Mouse (Mus musculus) CH12.LX (cell line): Measurements from ENCODE around the gene Mrpl33. TPM values are rescaled to one million over a fixed set of nuclear protein-coding genes. Genes with fewer than 3 reads are reported as not detected.

Source experiments
- DNase-seq: peaks from one replicate; pipeline ENCODE4 v3.0.0-alpha.2; 2013; ENCODE audit errors: extremely low read depth
- H3K27ac ChIP-seq: 2 replicates; pipeline ENCODE4 v1.5.1; 2012; ENCODE audit warnings: low read depth, mild to moderate bottlenecking, control low read depth, moderate library complexity; ENCODE audit not compliant: insufficient read depth
- H3K27me3 ChIP-seq: replicated peaks from 2 replicates; pipeline ENCODE3; 2012; ENCODE audit warnings: inconsistent platforms
- H3K36me3 ChIP-seq, 2 experiments: replicated peaks in 1 of 2; 2 replicates each; pipeline versions ENCODE3 to v1.6.1; 2012; ENCODE audit warnings: inconsistent platforms in 1 of 2, low read length in 1 of 2, mild to moderate bottlenecking in 1 of 2, mixed read lengths in 1 of 2, moderate library complexity in 1 of 2; ENCODE audit not compliant: control insufficient read depth in 1 of 2, insufficient read depth in 1 of 2
- H3K4me1 ChIP-seq, 2 experiments: 2 replicates each; pipeline ENCODE4 v1.6.1; 2012; ENCODE audit warnings: inconsistent platforms in 1 of 2, moderate library complexity in 1 of 2; ENCODE audit not compliant: insufficient read depth in 2 of 2, control insufficient read depth in 1 of 2
- H3K4me2 ChIP-seq: 2 replicates; pipeline ENCODE4 v1.6.1; 2012; ENCODE audit warnings: low read depth, mild to moderate bottlenecking, control low read depth; ENCODE audit not compliant: poor library complexity, insufficient read depth, severe bottlenecking
- H3K4me3 ChIP-seq, 3 experiments: fragments of 150-350 bp in 1 of 3; sonication (generic) in 1 of 3; replicated peaks in 1 of 3; 2 replicates each; pipeline versions ENCODE3 to v1.5.1; 2011 to 2012; ENCODE audit warnings: low read depth in 2 of 3, low read length in 2 of 3, mild to moderate bottlenecking in 2 of 3, moderate library complexity in 2 of 3, control low read depth in 1 of 3, improper control_type of control experiment in 1 of 3, inconsistent platforms in 1 of 3, mixed read lengths in 1 of 3; ENCODE audit not compliant: poor library complexity in 1 of 3
- H3K79me2 ChIP-seq: replicated peaks from 2 replicates; pipeline ENCODE4 v1.6.1; 2012; ENCODE audit warnings: mild to moderate bottlenecking, moderate library complexity; ENCODE audit not compliant: control insufficient read depth, poor library complexity, insufficient read depth, severe bottlenecking; ENCODE audit errors: extremely low read depth
- H3K9ac ChIP-seq: 2 replicates; pipeline ENCODE4 v1.6.1; 2012; ENCODE audit warnings: low read depth, mild to moderate bottlenecking, control low read depth, moderate library complexity; ENCODE audit not compliant: insufficient read depth
- H3K9me3 ChIP-seq: replicated peaks from 2 replicates; pipeline ENCODE3; 2012; ENCODE audit warnings: low read length, inconsistent platforms, mixed read lengths
- BHLHE40 ChIP-seq: IDR thresholded peaks from 2 replicates; pipeline ENCODE4 v1.6.1; 2011; ENCODE audit warnings: mild to moderate bottlenecking, low read depth, low read length, improper control_type of control experiment
- CHD1 ChIP-seq: IDR thresholded peaks from 2 replicates; pipeline ENCODE4 v1.6.1; 2012; ENCODE audit warnings: low read depth, low read length, improper control_type of control experiment, inconsistent platforms
- CHD2 ChIP-seq: IDR thresholded peaks from 2 replicates; pipeline ENCODE4 v1.6.1; 2011; ENCODE audit warnings: low read length, improper control_type of control experiment
- CTCF ChIP-seq, 2 experiments: IDR thresholded peaks in 1 of 2; conservative IDR thresholded peaks in 1 of 2; 2 replicates each; pipeline ENCODE4 v1.5.1; 2011 to 2012; ENCODE audit warnings: low read depth in 2 of 2, low read length in 2 of 2, improper control_type of control experiment in 1 of 2, inconsistent platforms in 1 of 2, mild to moderate bottlenecking in 1 of 2, moderate library complexity in 1 of 2
- ELF1 ChIP-seq: IDR thresholded peaks from 2 replicates; pipeline ENCODE4 v1.6.1; 2014; ENCODE audit warnings: low read depth, mild to moderate bottlenecking, inconsistent platforms, low read length, improper control_type of control experiment
- EP300 ChIP-seq: IDR thresholded peaks from 2 replicates; pipeline ENCODE4 v1.6.1; 2011; ENCODE audit warnings: low read length, improper control_type of control experiment
- IRF4 ChIP-seq: IDR thresholded peaks from 2 replicates; pipeline ENCODE4 v1.6.1; 2014; ENCODE audit warnings: low read depth, mild to moderate bottlenecking, inconsistent platforms, low read length, improper control_type of control experiment
- JUND ChIP-seq: conservative IDR thresholded peaks from 2 replicates; pipeline ENCODE4 v1.6.1; 2011; ENCODE audit warnings: low read depth, low read length, improper control_type of control experiment
- MAZ ChIP-seq: IDR thresholded peaks from 2 replicates; pipeline ENCODE4 v1.6.1; 2012; ENCODE audit warnings: low read depth, mild to moderate bottlenecking, inconsistent platforms, low read length, improper control_type of control experiment, moderate library complexity
- MEF2A ChIP-seq: IDR thresholded peaks from 2 replicates; pipeline ENCODE4 v1.6.1; 2014; ENCODE audit warnings: low read depth, mild to moderate bottlenecking, inconsistent platforms, low read length, improper control_type of control experiment, borderline replicate concordance
- NELFE ChIP-seq: IDR thresholded peaks from 2 replicates; pipeline ENCODE4 v1.6.1; 2011; ENCODE audit warnings: low read depth, low read length, improper control_type of control experiment
- NRF1 ChIP-seq: IDR thresholded peaks from 2 replicates; pipeline ENCODE4 v1.6.1; 2014; ENCODE audit warnings: low read depth, mild to moderate bottlenecking, inconsistent platforms, low read length, improper control_type of control experiment, moderate library complexity
- PAX5 ChIP-seq: IDR thresholded peaks from 2 replicates; pipeline ENCODE4 v1.6.1; 2012; ENCODE audit warnings: low read length, inconsistent platforms, mixed read lengths
- RCOR1 ChIP-seq: conservative IDR thresholded peaks from 2 replicates; pipeline ENCODE4 v1.6.1; 2012; ENCODE audit warnings: low read depth, mild to moderate bottlenecking, inconsistent platforms, low read length, improper control_type of control experiment
- SIN3A ChIP-seq: IDR thresholded peaks from 2 replicates; pipeline ENCODE4 v1.6.1; 2012; ENCODE audit warnings: low read length, improper control_type of control experiment, inconsistent platforms
- USF1 ChIP-seq: IDR thresholded peaks from 2 replicates; pipeline ENCODE4 v1.6.1; 2014; ENCODE audit warnings: low read depth, mild to moderate bottlenecking, inconsistent platforms, low read length, improper control_type of control experiment
- USF2 ChIP-seq: conservative IDR thresholded peaks from 2 replicates; pipeline ENCODE4 v1.6.1; 2011; ENCODE audit warnings: low read depth, low read length, improper control_type of control experiment
- ZKSCAN1 ChIP-seq: IDR thresholded peaks from 2 replicates; pipeline ENCODE4 v1.6.1; 2012; ENCODE audit warnings: low read depth, inconsistent platforms, low read length, improper control_type of control experiment, borderline replicate concordance
- ZNF384 ChIP-seq: IDR thresholded peaks from 2 replicates; pipeline ENCODE4 v1.6.1; 2012; ENCODE audit warnings: low read depth, low read length, improper control_type of control experiment, inconsistent platforms
- dilution Hi-C: fragments of 300-500 bp; cut with MboI; formaldehyde crosslinking; loops from 2 replicates; pipeline ENCODE4 v1.14.3; 2020; ENCODE audit warnings: low sequenced_read_pairs; ENCODE audit not compliant: extremely low pct_unique_long_range_greater_than_20kb, extremely low pct_ligation_motif_present
- in situ Hi-C: fragments of 300-500 bp; cut with MboI; formaldehyde crosslinking; loops from 3 replicates; pipeline ENCODE4 v1.14.3; 2019; ENCODE audit warnings: low sequenced_read_pairs, low pct_ligation_motif_present, low pct_unique_long_range_greater_than_20kb, mixed read lengths
- polyA plus RNA-seq: library from polyadenylated mRNA; unstranded; fragments of >175 nt; gene quantifications from 2 replicates; pipeline ENCODE4 v1.2.1, GENCODE M21; 2012; ENCODE audit warnings: low read depth; ENCODE audit not compliant: insufficient read length
- total RNA-seq, 2 experiments: library from RNA; depleted of rRNA; stranded (reverse); fragments of 300-350 nt in 1 of 2; fragments of >200 nt in 1 of 2; gene quantifications; 2 replicates each; pipeline ENCODE4 v1.2.3; 2012 to 2014

The Mrpl33 gene
- total and polyA plus RNA-seq, 3 experiments, result 114 to 336 (median 168) TPM

GRCm38 (mm10) chr5:31595868-31596267 is 867 bp upstream of the Mrpl33 start:
- Histone ChIP-seq H3K4me2 (no peak overlapping the region), H3K27me3 (no peaks in the 10 kb centered on the region)
- DNase-seq, result no peak

DNA sequence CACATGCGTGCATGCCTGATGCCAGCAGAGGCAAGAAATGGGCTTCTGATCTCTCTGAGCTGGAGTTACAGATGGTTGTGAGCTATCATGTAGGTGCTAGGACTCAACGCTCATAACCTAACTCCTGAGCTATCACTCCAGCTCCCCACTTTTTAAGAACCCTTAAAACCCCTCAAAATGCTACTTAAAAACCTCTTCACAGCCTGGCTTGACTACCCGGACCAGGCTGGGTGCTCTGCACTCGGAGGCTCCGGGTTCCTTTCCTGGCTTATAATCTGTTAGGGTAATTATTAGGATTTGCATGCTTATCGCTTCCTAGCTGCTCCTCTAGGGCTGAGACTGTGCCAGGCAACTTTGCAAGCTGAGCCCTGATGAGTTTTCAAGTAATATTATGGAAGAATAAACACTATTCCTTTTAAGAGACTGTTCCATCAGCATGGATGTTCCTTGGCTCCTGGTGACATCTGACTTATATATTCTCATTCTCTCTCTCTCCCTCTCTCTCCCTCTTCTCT is 752 bp downstream of the Mrpl33 start:
- dilution Hi-C loops (no loop called here), in situ Hi-C loops (loop anchor here (10.0 kb wide), 1 partner anchor 597 kb away; no protein-coding TSS in a partner anchor)
- Histone ChIP-seq H3K9me3 (no peaks in the 10 kb centered on the region), H3K4me3 (no peak overlapping the region), H3K27me3 (no peaks in the 10 kb centered on the region), H3K4me2 (no peak overlapping the region), H3K79me2 (no peaks in the 10 kb centered on the region), H3K4me1 (peaks cover 1 to 10% of the 10 kb centered on the region in 2 experiments; a peak in 2 of 4 replicates), H3K9ac (no peak overlapping the region), H3K27ac (no peak overlapping the region), H3K36me3 (no peaks in the 10 kb centered on the region)
- DNase-seq, result no peak
- TF ChIP-seq CTCF (conservative IDR thresholded peaks at IDR 0.05 in 1 of 2, IDR thresholded peaks at IDR 0.05 in 1 of 2; ENCODE audit: low read depth in 2 of 2, low read length in 2 of 2) (no peak), ZNF384 (no peak), IRF4 (no peak), RCOR1 (no peak), CHD1 (no peak), PAX5 (no peak), MEF2A (no peak), ZKSCAN1 (no peak), NRF1 (no peak), MAZ (no peak), JUND (no peak), EP300 (no peak), BHLHE40 (no peak), USF1 (no peak), ELF1 (no peak), CHD2 (no peak), USF2 (no peak), SIN3A (no peak)

More at GRCm38 (mm10) chr5:31595868-31596267, 867 bp upstream of the Mrpl33 start:
- Histone ChIP-seq H3K4me1 (0 out of 4 replicates have a peak, but pooled peaks cover 0 to 2% of the 10 kb centered on the region in 2 experiments), H3K36me3 (no peaks in the 10 kb centered on the region), H3K4me3 (no peak overlapping the region), H3K9me3 (no peaks in the 10 kb centered on the region), H3K9ac (no peak overlapping the region), H3K79me2 (no peaks in the 10 kb centered on the region)
- dilution Hi-C loops, result no loop called here
- in situ Hi-C loops, result loop anchor here (10.0 kb wide), 1 partner anchor 599 kb away; no protein-coding TSS in a partner anchor
- no peak for TF ChIP-seq NELFE
- no peak for TF ChIP-seq NRF1
- no peak for TF ChIP-seq ZNF384
- TF ChIP-seq, all 38 proteins: peak for 0
- H3K27ac ChIP-seq, result no peak overlapping the region
